Mouse (Mus musculus) testis, adult 2 months (tissue): ENCODE measurements around the gene A430033K04Rik. TPM values are rescaled to one million over a fixed set of nuclear protein-coding genes. Genes with fewer than 3 reads are reported as not detected.
A peak's percentile ranks its signal among the peaks of the same experiment; 100 is the strongest.

Experiments
- H3K27ac ChIP-seq: fragments of 200-500 bp; 2 replicates; pipeline ENCODE4 v1.5.1; 2012; ENCODE audit warnings: low read depth, low read length; ENCODE audit not compliant: control insufficient read depth, insufficient read depth
- H3K27me3 ChIP-seq: fragments of 200-500 bp; 2 replicates; pipeline ENCODE4 v1.6.1; 2012; ENCODE audit warnings: mild to moderate bottlenecking, low read length, moderate library complexity; ENCODE audit not compliant: control insufficient read depth, insufficient read depth
- H3K36me3 ChIP-seq: fragments of 200-500 bp; 2 replicates; pipeline ENCODE4 v1.6.1; 2012; ENCODE audit warnings: mild to moderate bottlenecking, low read length; ENCODE audit not compliant: control insufficient read depth, insufficient read depth
- H3K4me1 ChIP-seq: fragments of 200-500 bp; 2 replicates; pipeline ENCODE4 v1.6.1; 2012; ENCODE audit warnings: low read length; ENCODE audit not compliant: control insufficient read depth, insufficient read depth
- H3K4me3 ChIP-seq: fragments of 200-500 bp; 2 replicates; pipeline ENCODE4 v1.5.1; 2012; ENCODE audit warnings: low read depth, mild to moderate bottlenecking, low read length, moderate library complexity, mixed read lengths; ENCODE audit not compliant: control insufficient read depth
- CTCF ChIP-seq: fragments of 200-500 bp; IDR thresholded peaks from 2 replicates; pipeline ENCODE4 v1.5.1; 2012; ENCODE audit warnings: low read depth, mild to moderate bottlenecking, inconsistent platforms, low read length, moderate library complexity; ENCODE audit not compliant: control insufficient read depth, insufficient read depth, insufficient replicate concordance
- POLR2A ChIP-seq: fragments of 200-500 bp; IDR thresholded peaks from 2 replicates; pipeline ENCODE4 v1.6.1; 2012; ENCODE audit warnings: low read depth, mild to moderate bottlenecking, inconsistent platforms, low read length, moderate library complexity; ENCODE audit not compliant: control insufficient read depth
- polyA plus RNA-seq: library from polyadenylated mRNA; depleted of rRNA; stranded (reverse); fragments of >200 nt; gene quantifications from 2 replicates; pipeline ENCODE4 v1.2.3, GENCODE M21; 2012

Gene A430033K04Rik
- polyA plus RNA-seq, 1 experiment = 0.27 TPM

- Histone ChIP-seq H3K27ac (no peak overlapping the region), H3K36me3 (no peaks in the 10 kb centered on the region), H3K4me1 (no peaks in the 10 kb centered on the region), H3K27me3 (no peaks in the 10 kb centered on the region), H3K4me3 (no peak overlapping the region)
- TF ChIP-seq CTCF = peak; percentile 63; the same call in 1 of the 2 replicates
- no peak for TF ChIP-seq POLR2A
Measured at GRCm38 (mm10) chr5:138658922-138659321, 36.3 kb downstream of the A430033K04Rik start.

- H3K36me3 ChIP-seq = no peaks in the 10 kb centered on the region
- H3K4me1 ChIP-seq = no peaks in the 10 kb centered on the region
- no peaks in the 10 kb centered on the region for H3K27me3 ChIP-seq
- no peak overlapping the region for H3K4me3 ChIP-seq
- no peak overlapping the region for H3K27ac ChIP-seq
- TF ChIP-seq POLR2A (no peak), CTCF (no peak)
Measured at GRCm38 (mm10) chr5:138683023-138683766, 60.5 kb downstream of the A430033K04Rik start.

GRCm38 (mm10) chr5:138683821-138684220 is 61.2 kb downstream of the A430033K04Rik start:
- TF ChIP-seq POLR2A (no peak), CTCF (no peak)
- Histone ChIP-seq H3K4me1 (no peaks in the 10 kb centered on the region), H3K4me3 (no peak overlapping the region), H3K27ac (no peak overlapping the region), H3K27me3 (no peaks in the 10 kb centered on the region), H3K36me3 (no peaks in the 10 kb centered on the region)

GRCm38 (mm10) chr5:138687453-138687852 is 64.8 kb downstream of the A430033K04Rik start:
- Histone ChIP-seq H3K4me3 (no peak overlapping the region), H3K27ac (no peak overlapping the region), H3K36me3 (no peaks in the 10 kb centered on the region), H3K4me1 (no peaks in the 10 kb centered on the region), H3K27me3 (no peaks in the 10 kb centered on the region)
- TF ChIP-seq POLR2A (no peak), CTCF (no peak)

GRCm38 (mm10) chr5:138689254-138689653 is 66.6 kb downstream of the A430033K04Rik start:
- no peak for TF ChIP-seq POLR2A
- TF ChIP-seq CTCF = no peak
- Histone ChIP-seq H3K27me3 (no peaks in the 10 kb centered on the region), H3K36me3 (no peaks in the 10 kb centered on the region), H3K4me1 (no peaks in the 10 kb centered on the region), H3K27ac (no peak overlapping the region), H3K4me3 (no peak overlapping the region)

GRCm38 (mm10) chr5:138692936-138693570 is 70.4 kb downstream of the A430033K04Rik start:
- H3K27ac ChIP-seq = no peak overlapping the region
- H3K4me3 ChIP-seq = no peak overlapping the region

GRCm38 (mm10) chr5:138694036-138694435 is 71.4 kb downstream of the A430033K04Rik start:
- H3K36me3 ChIP-seq = no peaks in the 10 kb centered on the region
- H3K4me1 ChIP-seq = peaks cover 2% of the 10 kb centered on the region; the same call in 1 of the 2 replicates
- no peak overlapping the region for H3K4me3 ChIP-seq
- H3K27me3 ChIP-seq = no peaks in the 10 kb centered on the region
- H3K27ac ChIP-seq = no peak overlapping the region
- no peak for TF ChIP-seq POLR2A

More at GRCm38 (mm10) chr5:138692936-138693570, 70.4 kb downstream of the A430033K04Rik start:
- peaks cover under 1% of the 10 kb centered on the region; the same call in 1 of the 2 replicates for H3K4me1 ChIP-seq
- H3K27me3 ChIP-seq = no peaks in the 10 kb centered on the region
- no peaks in the 10 kb centered on the region for H3K36me3 ChIP-seq
- TF ChIP-seq POLR2A = no peak
- no peak for TF ChIP-seq CTCF
